Mouse (Mus musculus): ENCODE measurements at regions not wholly inside any gene's neighbourhood (a gene's known extent, or its start where the extent isn't known, plus 50 kb on each side); places are given as distances from the start of the nearest gene placed in this dataset.

- Histone ChIP-seq H3K36me3 (ENCODE audit: control insufficient read depth, insufficient read depth, low read length, poor library complexity, severe bottlenecking) (no peaks in the 10 kb centered on the region), H3K27me3 (ENCODE audit: control insufficient read depth, insufficient read depth, low read length, poor library complexity, severe bottlenecking) (no peaks in the 10 kb centered on the region)
- DNase-seq (ENCODE audit: low read depth, low spot score), result no peak
Measured at GRCm38 (mm10) chr7:145040871-145041270, 101.1 kb upstream of the Ccnd1 start.

GRCm38 (mm10) chr7:145034385-145034784 is 94.7 kb upstream of the Ccnd1 start:
- H3K36me3 ChIP-seq (ENCODE audit: control insufficient read depth, insufficient read depth, low read length, poor library complexity, severe bottlenecking), result no peaks in the 10 kb centered on the region
- no peaks in the 10 kb centered on the region; the same call in 1 of the 2 replicates for H3K27me3 ChIP-seq (ENCODE audit: control insufficient read depth, insufficient read depth, low read length, poor library complexity, severe bottlenecking)
- no peak for DNase-seq (ENCODE audit: low read depth, low spot score)

- no peak for DNase-seq (ENCODE audit: low read depth, low spot score)
- H3K27me3 ChIP-seq (ENCODE audit: control insufficient read depth, insufficient read depth, low read length, poor library complexity, severe bottlenecking), result no peaks in the 10 kb centered on the region; the same call in 1 of the 2 replicates
- no peaks in the 10 kb centered on the region for H3K36me3 ChIP-seq (ENCODE audit: control insufficient read depth, insufficient read depth, low read length, poor library complexity, severe bottlenecking)
Measured at GRCm38 (mm10) chr7:145031275-145031674, 91.5 kb upstream of the Ccnd1 start.

GRCm38 (mm10) chr7:145030635-145031141 is 91.0 kb upstream of the Ccnd1 start:
- Histone ChIP-seq H3K36me3 (ENCODE audit: control insufficient read depth, insufficient read depth, low read length, poor library complexity, severe bottlenecking) (no peaks in the 10 kb centered on the region), H3K27me3 (ENCODE audit: control insufficient read depth, insufficient read depth, low read length, poor library complexity, severe bottlenecking) (no peaks in the 10 kb centered on the region; the same call in 1 of the 2 replicates)
- no peak for DNase-seq (ENCODE audit: low read depth, low spot score)

GRCm38 (mm10) chr7:145029622-145030021 is 89.9 kb upstream of the Ccnd1 start:
- Histone ChIP-seq H3K36me3 (ENCODE audit: control insufficient read depth, insufficient read depth, low read length, poor library complexity, severe bottlenecking) (no peaks in the 10 kb centered on the region), H3K27me3 (ENCODE audit: control insufficient read depth, insufficient read depth, low read length, poor library complexity, severe bottlenecking) (no peaks in the 10 kb centered on the region; the same call in 1 of the 2 replicates)
- DNase-seq (ENCODE audit: low read depth, low spot score), result no peak

- Histone ChIP-seq H3K36me3 (ENCODE audit: control insufficient read depth, insufficient read depth, low read length, poor library complexity, severe bottlenecking) (no peaks in the 10 kb centered on the region), H3K27me3 (ENCODE audit: control insufficient read depth, insufficient read depth, low read length, poor library complexity, severe bottlenecking) (no peaks in the 10 kb centered on the region; the same call in 1 of the 2 replicates)
- peak; percentile 38 for DNase-seq (ENCODE audit: low read depth, low spot score)
Measured at GRCm38 (mm10) chr7:145029124-145029523, 89.4 kb upstream of the Ccnd1 start.

- H3K36me3 ChIP-seq (ENCODE audit: control insufficient read depth, insufficient read depth, low read length, poor library complexity, severe bottlenecking), result no peaks in the 10 kb centered on the region
- H3K27me3 ChIP-seq (ENCODE audit: control insufficient read depth, insufficient read depth, low read length, poor library complexity, severe bottlenecking), result no peaks in the 10 kb centered on the region; the same call in 1 of the 2 replicates
- no peak for DNase-seq (ENCODE audit: low read depth, low spot score)
Measured at GRCm38 (mm10) chr7:145027061-145027460, 87.3 kb upstream of the Ccnd1 start.

- no peak for DNase-seq (ENCODE audit: low read depth, low spot score)
- H3K36me3 ChIP-seq (ENCODE audit: control insufficient read depth, insufficient read depth, low read length, poor library complexity, severe bottlenecking), result no peaks in the 10 kb centered on the region
Measured at GRCm38 (mm10) chr7:145026014-145026285, 86.2 kb upstream of the Ccnd1 start.

GRCm38 (mm10) chr7:145025186-145026013 is 85.7 kb upstream of the Ccnd1 start:
- no peaks in the 10 kb centered on the region; the same call in 1 of the 2 replicates for H3K27me3 ChIP-seq (ENCODE audit: control insufficient read depth, insufficient read depth, low read length, poor library complexity, severe bottlenecking)
- no peaks in the 10 kb centered on the region for H3K36me3 ChIP-seq (ENCODE audit: control insufficient read depth, insufficient read depth, low read length, poor library complexity, severe bottlenecking)
- no peak for DNase-seq (ENCODE audit: low read depth, low spot score)

More at GRCm38 (mm10) chr7:145026014-145026285, 86.2 kb upstream of the Ccnd1 start:
- no peaks in the 10 kb centered on the region; the same call in 1 of the 2 replicates for H3K27me3 ChIP-seq (ENCODE audit: control insufficient read depth, insufficient read depth, low read length, poor library complexity, severe bottlenecking)

- DNase-seq (ENCODE audit: low read depth, low spot score), result no peak
- Histone ChIP-seq H3K36me3 (ENCODE audit: control insufficient read depth, insufficient read depth, low read length, poor library complexity, severe bottlenecking) (no peaks in the 10 kb centered on the region), H3K27me3 (ENCODE audit: control insufficient read depth, insufficient read depth, low read length, poor library complexity, severe bottlenecking) (no peaks in the 10 kb centered on the region)
Measured at GRCm38 (mm10) chr7:145024651-145025050, 84.9 kb upstream of the Ccnd1 start.

- Histone ChIP-seq H3K27me3 (ENCODE audit: control insufficient read depth, insufficient read depth, low read length, poor library complexity, severe bottlenecking) (no peaks in the 10 kb centered on the region), H3K36me3 (ENCODE audit: control insufficient read depth, insufficient read depth, low read length, poor library complexity, severe bottlenecking) (no peaks in the 10 kb centered on the region)
- no peak for DNase-seq (ENCODE audit: low read depth, low spot score)
Measured at GRCm38 (mm10) chr7:145019137-145019536, 79.4 kb upstream of the Ccnd1 start.

GRCm38 (mm10) chr7:145018149-145018548 is 78.4 kb upstream of the Ccnd1 start:
- DNase-seq (ENCODE audit: low read depth, low spot score), result no peak
- H3K36me3 ChIP-seq (ENCODE audit: control insufficient read depth, insufficient read depth, low read length, poor library complexity, severe bottlenecking), result no peaks in the 10 kb centered on the region
- no peaks in the 10 kb centered on the region for H3K27me3 ChIP-seq (ENCODE audit: control insufficient read depth, insufficient read depth, low read length, poor library complexity, severe bottlenecking)

GRCm38 (mm10) chr7:145015463-145016085 is 75.8 kb upstream of the Ccnd1 start:
- no peaks in the 10 kb centered on the region for H3K27me3 ChIP-seq (ENCODE audit: control insufficient read depth, insufficient read depth, low read length, poor library complexity, severe bottlenecking)
- no peak for DNase-seq (ENCODE audit: low read depth, low spot score)

GRCm38 (mm10) chr7:145010757-145011156 is 71.0 kb upstream of the Ccnd1 start:
- Histone ChIP-seq H3K36me3 (ENCODE audit: control insufficient read depth, insufficient read depth, low read length, poor library complexity, severe bottlenecking) (no peaks in the 10 kb centered on the region), H3K27me3 (ENCODE audit: control insufficient read depth, insufficient read depth, low read length, poor library complexity, severe bottlenecking) (no peaks in the 10 kb centered on the region)
- no peak for DNase-seq (ENCODE audit: low read depth, low spot score)

More at GRCm38 (mm10) chr7:145015463-145016085, 75.8 kb upstream of the Ccnd1 start:
- no peaks in the 10 kb centered on the region for H3K36me3 ChIP-seq (ENCODE audit: control insufficient read depth, insufficient read depth, low read length, poor library complexity, severe bottlenecking)

GRCm38 (mm10) chr7:145010004-145010403 is 70.3 kb upstream of the Ccnd1 start:
- no peaks in the 10 kb centered on the region for H3K36me3 ChIP-seq (ENCODE audit: control insufficient read depth, insufficient read depth, low read length, poor library complexity, severe bottlenecking)
- no peaks in the 10 kb centered on the region for H3K27me3 ChIP-seq (ENCODE audit: control insufficient read depth, insufficient read depth, low read length, poor library complexity, severe bottlenecking)
- DNase-seq (ENCODE audit: low read depth, low spot score), result no peak

Data from splenic B cell, adult 2 months (primary cell).